Mouse (Mus musculus) stomach, embryonic 16.5 days (tissue): Measurements from ENCODE around the gene Cetn4. TPM values are rescaled to one million over a fixed set of nuclear protein-coding genes. Genes with fewer than 3 reads are reported as not detected.
A peak's percentile ranks its signal among the peaks of the same experiment; 100 is the strongest.

ENCODE experiments used
- ATAC-seq: fragments of 200-750 bp; cut with Nextera tagmentation; 2 replicates; pipeline ENCODE4 v1.8.0; 2017; ENCODE audit warnings: moderate number of reproducible peaks, moderate TSS enrichment; ENCODE audit not compliant: insufficient read depth, low FRiP score
- H3K27ac ChIP-seq: fragments of 300-500 bp; sonication (generic); 2 replicates; pipeline ENCODE4 v1.5.1; 2014; ENCODE audit warnings: low read length
- H3K27me3 ChIP-seq: fragments of 300-500 bp; sonication (generic); 2 replicates; pipeline ENCODE4 v1.6.1; 2014; ENCODE audit warnings: low read length, control low read depth, mixed read lengths; ENCODE audit not compliant: control insufficient read depth, insufficient read depth
- H3K36me3 ChIP-seq: fragments of 300-500 bp; sonication (generic); 2 replicates; pipeline ENCODE4 v1.6.1; 2014; ENCODE audit warnings: low read length; ENCODE audit not compliant: control insufficient read depth, insufficient read depth
- H3K4me1 ChIP-seq: fragments of 300-500 bp; sonication (generic); 2 replicates; pipeline ENCODE4 v1.6.1; 2014; ENCODE audit warnings: low read length, control low read depth, mixed read lengths; ENCODE audit not compliant: control insufficient read depth, insufficient read depth
- H3K4me2 ChIP-seq: fragments of 300-500 bp; sonication (generic); 2 replicates; pipeline ENCODE4 v1.6.1; 2014; ENCODE audit warnings: low read depth, low read length, mixed read lengths
- H3K4me3 ChIP-seq: fragments of 300-500 bp; sonication (generic); replicated peaks from 2 replicates; pipeline ENCODE4 v1.5.1; 2014; ENCODE audit warnings: mild to moderate bottlenecking, low read length
- H3K9ac ChIP-seq: fragments of 300-500 bp; sonication (generic); 2 replicates; pipeline ENCODE4 v1.6.1; 2014; ENCODE audit warnings: low read length
- H3K9me3 ChIP-seq: fragments of 300-500 bp; sonication (generic); replicated peaks from 2 replicates; pipeline ENCODE4 v1.6.1; 2016; ENCODE audit warnings: low read length, control low read depth; ENCODE audit not compliant: control insufficient read depth
- WGBS: fragments of 180-500 bp; shearing (Covaris S2); extraction: QIAGEN DNeasy Blood & Tissue Kit; methylation state at CpG from one replicate; pipeline ENCODE4 v1.1.7; 2014; 5-methylcytosine and 5-hydroxymethylcytosine counted together
- polyA plus RNA-seq: library from polyadenylated mRNA; unstranded; fragments of >200 nt; fragmentation: Nextera tagmentation; extraction: Ambion mirVana; gene quantifications from 2 replicates; pipeline ENCODE4 v1.2.1, GENCODE M21; 2015

Gene Cetn4
- polyA plus RNA-seq, 1 experiment from 2014 or later, result 3.0 TPM

DNA sequence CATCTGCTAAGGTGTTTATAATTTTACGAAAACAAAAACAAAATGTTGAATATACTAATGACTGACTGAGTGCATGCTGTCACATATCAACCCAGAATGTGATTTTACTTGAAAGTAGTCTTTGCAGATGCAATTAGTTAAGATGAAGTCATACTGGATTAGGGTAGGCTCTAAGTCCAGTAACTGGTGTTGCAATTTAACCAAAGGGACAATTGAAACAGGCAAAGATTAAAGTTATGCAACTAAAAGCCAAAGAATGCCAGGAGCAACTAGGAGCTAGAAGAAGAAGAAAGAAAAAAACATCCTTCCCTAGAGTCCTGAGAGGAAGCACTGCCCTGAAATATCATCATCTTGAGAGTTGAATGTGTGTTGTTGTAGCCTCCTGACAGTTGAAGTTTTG is 3.7 kb upstream of the Cetn4 start:
- WGBS, result 89% methylated on average over 1 of the region's 1 CpGs
- Histone ChIP-seq H3K9me3 (no peaks in the 10 kb centered on the region), H3K4me3 (no peak overlapping the region), H3K27ac (no peak overlapping the region), H3K27me3 (no peaks in the 10 kb centered on the region), H3K4me1 (peaks cover 9% of the 10 kb centered on the region; the same call in 1 of the 2 replicates), H3K4me2 (no peak overlapping the region), H3K9ac (no peak overlapping the region), H3K36me3 (no peaks in the 10 kb centered on the region)
- no peak for ATAC-seq

GRCm38 (mm10) chr3:37313371-37313770 is 863 bp upstream of the Cetn4 start:
- Histone ChIP-seq H3K4me3 (peak overlapping the region; percentile 88), H3K9me3 (no peaks in the 10 kb centered on the region), H3K4me1 (peaks cover 9% of the 10 kb centered on the region; the same call in 1 of the 2 replicates), H3K36me3 (no peaks in the 10 kb centered on the region), H3K4me2 (peak overlapping the region; percentile 84), H3K9ac (peak overlapping the region; percentile 51; the same call in 1 of the 2 replicates), H3K27ac (peak overlapping the region; percentile 35; the same call in 1 of the 2 replicates), H3K27me3 (no peaks in the 10 kb centered on the region)
- 24% methylated on average over 1 of the region's 1 CpGs for WGBS
- no peak for ATAC-seq

GRCm38 (mm10) chr3:37311897-37312369 is 575 bp downstream of the Cetn4 start:
- Histone ChIP-seq H3K9ac (peak overlapping the region; percentile 94), H3K27me3 (no peaks in the 10 kb centered on the region), H3K4me1 (peaks cover 9% of the 10 kb centered on the region; the same call in 1 of the 2 replicates), H3K9me3 (no peaks in the 10 kb centered on the region), H3K4me2 (peak overlapping the region; percentile 84), H3K36me3 (no peaks in the 10 kb centered on the region), H3K27ac (no peak overlapping the region), H3K4me3 (peak overlapping the region; percentile 88)
- 2% methylated on average over 10 of the region's 10 CpGs for WGBS
- peak; percentile 5 for ATAC-seq

DNA sequence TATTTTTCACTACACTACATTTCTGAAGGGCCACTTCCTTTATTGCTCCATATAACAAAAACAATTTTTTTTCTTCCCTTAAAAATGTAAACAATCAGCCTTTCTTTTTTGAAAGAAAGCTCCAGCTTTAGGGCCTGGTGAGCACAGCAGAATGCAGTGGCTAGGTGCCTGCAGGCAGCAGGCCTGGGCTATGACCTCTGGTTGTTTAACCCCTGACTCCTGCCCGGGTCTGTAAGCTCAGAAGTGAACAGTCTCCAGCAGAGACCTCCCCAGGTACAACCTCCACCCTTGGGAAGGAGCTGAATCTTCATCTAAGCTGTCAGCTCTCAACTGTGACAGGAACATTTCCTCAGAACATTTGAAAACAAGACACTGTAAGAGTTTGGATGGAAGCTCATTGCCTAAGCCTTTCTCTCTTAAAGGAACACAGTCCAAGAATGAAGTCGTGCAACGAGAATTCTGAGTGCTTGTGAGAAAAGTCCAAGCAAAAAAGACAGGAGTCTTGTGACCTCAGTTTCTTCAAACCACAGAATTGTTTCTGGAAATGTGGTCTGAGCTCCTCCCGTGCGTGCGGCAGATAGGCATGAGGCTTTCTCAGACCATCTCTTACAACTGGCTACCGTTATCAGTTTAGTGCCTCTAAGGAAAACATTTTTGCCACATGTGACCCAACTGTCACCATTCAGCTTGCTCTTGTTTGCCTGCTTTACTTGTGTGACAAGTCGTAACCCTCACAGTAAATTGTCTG is 8.9 kb downstream of the Cetn4 start:
- peaks cover 5% of the 10 kb centered on the region for H3K4me1 ChIP-seq
- H3K27ac ChIP-seq, result no peak overlapping the region; the same call in 1 of the 2 replicates
- peaks cover 4% of the 10 kb centered on the region for H3K9me3 ChIP-seq
- H3K36me3 ChIP-seq, result no peaks in the 10 kb centered on the region
- no peak overlapping the region for H3K9ac ChIP-seq
- ATAC-seq, result no peak
- WGBS, result 65% methylated on average over 8 of the region's 8 CpGs
- H3K4me3 ChIP-seq, result no peak overlapping the region
- no peaks in the 10 kb centered on the region for H3K27me3 ChIP-seq
- H3K4me2 ChIP-seq, result no peak overlapping the region

DNA sequence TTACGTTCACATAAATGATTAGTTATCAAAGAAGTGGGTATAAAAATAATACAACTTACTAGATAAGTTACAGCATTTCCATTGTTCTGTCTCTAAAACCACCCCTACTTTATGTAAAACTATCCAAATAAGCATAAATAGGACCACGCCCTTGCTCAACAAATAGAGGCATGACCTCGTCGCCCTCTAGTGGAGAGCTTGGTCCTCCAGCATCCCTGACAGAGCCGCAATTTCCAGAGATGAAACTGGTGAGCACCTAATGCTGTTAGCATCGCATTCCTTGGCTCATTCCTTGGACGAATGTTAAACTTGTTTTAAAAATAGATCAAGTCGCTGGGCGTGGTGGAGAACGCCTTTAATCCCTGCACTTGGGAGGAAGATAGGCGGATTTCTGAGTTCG is 9.8 kb downstream of the Cetn4 start:
- peaks cover 4% of the 10 kb centered on the region for H3K9me3 ChIP-seq
- no peak overlapping the region for H3K4me2 ChIP-seq
- ATAC-seq, result no peak
- no peaks in the 10 kb centered on the region for H3K36me3 ChIP-seq
- H3K9ac ChIP-seq, result no peak overlapping the region
- no peaks in the 10 kb centered on the region for H3K27me3 ChIP-seq
- WGBS, result 35% methylated on average over 12 of the region's 12 CpGs
- H3K4me1 ChIP-seq, result peaks cover 5% of the 10 kb centered on the region
- H3K27ac ChIP-seq, result no peak overlapping the region
- no peak overlapping the region for H3K4me3 ChIP-seq

- H3K9ac ChIP-seq, result no peak overlapping the region
- H3K27me3 ChIP-seq, result no peaks in the 10 kb centered on the region
- H3K4me2 ChIP-seq, result no peak overlapping the region
- 67% methylated on average over 3 of the region's 3 CpGs for WGBS
- H3K36me3 ChIP-seq, result no peaks in the 10 kb centered on the region
- H3K4me3 ChIP-seq, result no peak overlapping the region
- no peak overlapping the region for H3K27ac ChIP-seq
- H3K4me1 ChIP-seq, result peaks cover 5% of the 10 kb centered on the region
- ATAC-seq, result no peak
- H3K9me3 ChIP-seq, result no peaks in the 10 kb centered on the region
Measured at GRCm38 (mm10) chr3:37299470-37299869, 13.0 kb downstream of the Cetn4 start.

- Histone ChIP-seq H3K9me3 (no peaks in the 10 kb centered on the region), H3K9ac (no peak overlapping the region), H3K4me1 (no peaks in the 10 kb centered on the region), H3K27me3 (no peaks in the 10 kb centered on the region), H3K27ac (no peak overlapping the region), H3K4me3 (no peak overlapping the region), H3K36me3 (no peaks in the 10 kb centered on the region), H3K4me2 (no peak overlapping the region)
- 58% methylated on average over 2 of the region's 2 CpGs for WGBS
- no peak for ATAC-seq
Measured at GRCm38 (mm10) chr3:37292654-37293053, 19.9 kb downstream of the Cetn4 start.

GRCm38 (mm10) chr3:37291929-37292328 is 20.6 kb downstream of the Cetn4 start:
- ATAC-seq, result no peak
- WGBS, result 94% methylated on average over 2 of the region's 2 CpGs
- Histone ChIP-seq H3K4me1 (no peaks in the 10 kb centered on the region), H3K9me3 (no peaks in the 10 kb centered on the region), H3K36me3 (no peaks in the 10 kb centered on the region), H3K4me3 (no peak overlapping the region), H3K4me2 (no peak overlapping the region), H3K27ac (no peak overlapping the region), H3K27me3 (no peaks in the 10 kb centered on the region), H3K9ac (no peak overlapping the region)

DNA sequence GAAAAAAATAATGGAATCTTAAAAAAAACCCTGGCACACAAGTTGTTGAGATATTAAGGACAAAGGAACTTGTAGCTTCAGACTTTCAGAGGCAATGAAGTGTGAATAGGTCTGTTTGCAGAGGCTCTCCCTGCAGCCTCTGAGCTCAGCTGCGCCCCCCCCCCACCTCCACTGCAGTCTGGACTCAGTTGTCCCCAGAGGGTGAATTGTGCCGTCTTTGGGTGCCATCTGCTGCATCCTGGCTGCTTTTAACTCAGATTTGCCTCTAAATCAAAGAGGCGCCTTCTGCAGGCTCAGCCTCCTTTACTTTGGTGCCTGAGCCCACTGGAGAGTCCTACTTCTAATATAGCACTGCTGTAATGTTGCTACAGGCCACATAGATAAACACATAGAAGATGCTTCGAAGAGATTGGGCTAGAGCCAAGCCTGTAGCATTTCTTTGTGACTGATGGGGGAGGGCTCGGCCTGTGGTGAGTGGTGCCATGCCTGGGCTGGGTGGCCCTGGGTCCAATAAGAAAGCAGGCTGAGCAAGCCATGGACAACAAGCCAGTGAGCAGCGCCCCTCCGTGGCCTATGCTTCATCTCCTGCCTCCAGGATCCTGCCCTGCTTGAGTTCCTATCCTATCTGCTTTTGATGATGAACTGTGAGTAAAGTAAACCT is 21.5 kb downstream of the Cetn4 start:
- H3K27me3 ChIP-seq, result no peaks in the 10 kb centered on the region
- no peak overlapping the region for H3K27ac ChIP-seq
- ATAC-seq, result no peak
- no peaks in the 10 kb centered on the region for H3K4me1 ChIP-seq
- no peak overlapping the region for H3K4me2 ChIP-seq
- H3K4me3 ChIP-seq, result no peak overlapping the region
- H3K36me3 ChIP-seq, result no peaks in the 10 kb centered on the region
- 62% methylated on average over 7 of the region's 7 CpGs for WGBS
- no peaks in the 10 kb centered on the region for H3K9me3 ChIP-seq
- no peak overlapping the region for H3K9ac ChIP-seq
